Mouse (Mus musculus): ENCODE results near the gene Gm7544. TPM values are rescaled to one million over a fixed set of nuclear protein-coding genes. Genes with fewer than 3 reads are reported as not detected.
"Not testable (repeated sequence)": the region's sequence is repeated elsewhere in the genome, so short reads cannot be mapped to it uniquely, and the experiment has no call there.

The Gm7544 gene
- polyA plus RNA-seq, 1 experiment from 2014 or later: not detected

- Histone ChIP-seq H3K4me2 (replicated peaks; ENCODE audit: low read depth) (no peak overlapping the region), H3K27ac (ENCODE audit: low read depth, low read length) (no peak overlapping the region), H3K9ac (ENCODE audit: low read depth, low read length) (no peak overlapping the region), H3K9me3 (ENCODE audit: control insufficient read depth) (peaks cover 5% of the 10 kb centered on the region; the same call in 1 of the 2 replicates), H3K4me1 (replicated peaks; ENCODE audit: control insufficient read depth, insufficient read depth, low read length) (no peaks in the 10 kb centered on the region), H3K27me3 (replicated peaks; ENCODE audit: control insufficient read depth, insufficient read depth, low read length) (no peaks in the 10 kb centered on the region), H3K4me3 (ENCODE audit: low read depth, low read length) (no peak overlapping the region), H3K36me3 (ENCODE audit: control insufficient read depth, insufficient read depth) (no peaks in the 10 kb centered on the region)
- no peak for TF ChIP-seq CTCF (IDR thresholded peaks at IDR 0.05; ENCODE audit: low read depth)
- ATAC-seq: no peak
- 92% methylated on average over 5 of the region's 5 CpGs for WGBS
These were observed 17.1 kb downstream of the Gm7544 start for GRCm38 (mm10) chr1:82938666-82939065.

- WGBS: no CpG with 5 or more reads among the region's 6 CpGs
- H3K9me3 ChIP-seq (ENCODE audit: control insufficient read depth); H3K27me3 ChIP-seq (replicated peaks; ENCODE audit: control insufficient read depth, insufficient read depth, low read length); H3K4me2 ChIP-seq (replicated peaks; ENCODE audit: low read depth); H3K4me3 ChIP-seq (ENCODE audit: low read depth, low read length); H3K27ac ChIP-seq (ENCODE audit: low read depth, low read length); H3K36me3 ChIP-seq (ENCODE audit: control insufficient read depth, insufficient read depth); H3K4me1 ChIP-seq (replicated peaks; ENCODE audit: control insufficient read depth, insufficient read depth, low read length); H3K9ac ChIP-seq (ENCODE audit: low read depth, low read length); ATAC-seq: not testable (repeated sequence)
These were observed 24.5 kb downstream of the Gm7544 start, which contains the start of gene Gm6217 for GRCm38 (mm10) chr1:82931326-82931725. TSS of gene Gm6217 (minus strand) at chr1:82931399.

- H3K4me3 ChIP-seq (ENCODE audit: low read depth, low read length); H3K36me3 ChIP-seq (ENCODE audit: control insufficient read depth, insufficient read depth); ATAC-seq; H3K9ac ChIP-seq (ENCODE audit: low read depth, low read length); H3K9me3 ChIP-seq (ENCODE audit: control insufficient read depth); H3K4me2 ChIP-seq (replicated peaks; ENCODE audit: low read depth); H3K27ac ChIP-seq (ENCODE audit: low read depth, low read length); H3K27me3 ChIP-seq (replicated peaks; ENCODE audit: control insufficient read depth, insufficient read depth, low read length); H3K4me1 ChIP-seq (replicated peaks; ENCODE audit: control insufficient read depth, insufficient read depth, low read length): not testable (repeated sequence)
- WGBS: 84% methylated on average over 1 of the region's 3 CpGs
These were observed 25.3 kb downstream of the Gm7544 start for GRCm38 (mm10) chr1:82930558-82930957.

GRCm38 (mm10) chr1:82924650-82925049 is 31.2 kb downstream of the Gm7544 start, which contains the start of gene A030014E15Rik:
TSS of gene A030014E15Rik (plus strand) at chr1:82924917.
- 79% methylated on average over 6 of the region's 6 CpGs for WGBS
- H3K4me2 ChIP-seq (replicated peaks; ENCODE audit: low read depth): no peak within 1 kb of the TSS
- H3K36me3 ChIP-seq (ENCODE audit: control insufficient read depth, insufficient read depth): no peaks in the 10 kb centered on the region
- no peak within 1 kb of the TSS for H3K9ac ChIP-seq (ENCODE audit: low read depth, low read length)
- no peak within 1 kb of the TSS for H3K4me3 ChIP-seq (ENCODE audit: low read depth, low read length)
- no peak within 1 kb of the TSS for H3K27ac ChIP-seq (ENCODE audit: low read depth, low read length)
- TF ChIP-seq CTCF (IDR thresholded peaks at IDR 0.05; ENCODE audit: low read depth): no peak
- no peak for ATAC-seq
- no peaks in the 10 kb centered on the region for H3K9me3 ChIP-seq (ENCODE audit: control insufficient read depth)
- H3K4me1 ChIP-seq (replicated peaks; ENCODE audit: control insufficient read depth, insufficient read depth, low read length): no peaks in the 10 kb centered on the region
- H3K27me3 ChIP-seq (replicated peaks; ENCODE audit: control insufficient read depth, insufficient read depth, low read length): no peaks in the 10 kb centered on the region

GRCm38 (mm10) chr1:82913434-82913833 is 42.4 kb downstream of the Gm7544 start:
- WGBS: 82% methylated on average over 5 of the region's 5 CpGs
- ATAC-seq: not testable (repeated sequence)

GRCm38 (mm10) chr1:82913025-82913424 is 42.8 kb downstream of the Gm7544 start, which contains the start of gene A030005L19Rik:
TSS of gene A030005L19Rik (plus strand) at chr1:82913325.
- Histone ChIP-seq H3K4me2 (replicated peaks; ENCODE audit: low read depth) (no peak within 1 kb of the TSS), H3K4me1 (replicated peaks; ENCODE audit: control insufficient read depth, insufficient read depth, low read length) (no peaks in the 10 kb centered on the region), H3K9ac (ENCODE audit: low read depth, low read length) (no peak within 1 kb of the TSS), H3K4me3 (ENCODE audit: low read depth, low read length) (no peak within 1 kb of the TSS), H3K27ac (ENCODE audit: low read depth, low read length) (no peak within 1 kb of the TSS), H3K36me3 (ENCODE audit: control insufficient read depth, insufficient read depth) (no peaks in the 10 kb centered on the region), H3K9me3 (ENCODE audit: control insufficient read depth) (no peaks in the 10 kb centered on the region), H3K27me3 (replicated peaks; ENCODE audit: control insufficient read depth, insufficient read depth, low read length) (no peaks in the 10 kb centered on the region)
- peak; percentile 53 for TF ChIP-seq CTCF (IDR thresholded peaks at IDR 0.05; ENCODE audit: low read depth)
- 75% methylated on average over 3 of the region's 3 CpGs for WGBS
- 0 out of 2 replicates have a peak, but pooled peaks have one; percentile 24 for ATAC-seq

More at GRCm38 (mm10) chr1:82913434-82913833, 42.4 kb downstream of the Gm7544 start:
- H3K4me1 ChIP-seq (replicated peaks; ENCODE audit: control insufficient read depth, insufficient read depth, low read length); H3K36me3 ChIP-seq (ENCODE audit: control insufficient read depth, insufficient read depth); H3K9ac ChIP-seq (ENCODE audit: low read depth, low read length); H3K4me3 ChIP-seq (ENCODE audit: low read depth, low read length); H3K4me2 ChIP-seq (replicated peaks; ENCODE audit: low read depth); H3K9me3 ChIP-seq (ENCODE audit: control insufficient read depth); H3K27me3 ChIP-seq (replicated peaks; ENCODE audit: control insufficient read depth, insufficient read depth, low read length); H3K27ac ChIP-seq (ENCODE audit: low read depth, low read length): not testable (repeated sequence)

- ATAC-seq: no peak
- Histone ChIP-seq H3K4me2 (replicated peaks; ENCODE audit: low read depth) (no peak overlapping the region), H3K27ac (ENCODE audit: low read depth, low read length) (no peak overlapping the region), H3K9me3 (ENCODE audit: control insufficient read depth) (no peaks in the 10 kb centered on the region), H3K4me3 (ENCODE audit: low read depth, low read length) (no peak overlapping the region), H3K4me1 (replicated peaks; ENCODE audit: control insufficient read depth, insufficient read depth, low read length) (no peaks in the 10 kb centered on the region), H3K27me3 (replicated peaks; ENCODE audit: control insufficient read depth, insufficient read depth, low read length) (no peaks in the 10 kb centered on the region), H3K9ac (ENCODE audit: low read depth, low read length) (no peak overlapping the region), H3K36me3 (ENCODE audit: control insufficient read depth, insufficient read depth) (peaks cover 10% of the 10 kb centered on the region; the same call in 1 of the 2 replicates)
- TF ChIP-seq CTCF (IDR thresholded peaks at IDR 0.05; ENCODE audit: low read depth): no peak
- WGBS: 82% methylated on average over 3 of the region's 3 CpGs
These were observed 49.9 kb downstream of the Gm7544 start for GRCm38 (mm10) chr1:82905886-82906285.

Other genes with a start within 250 kb of the Gm7544 start
- 132 and 136 TPM in 2 replicates for gene Mff, start 231.1 kb downstream of the Gm7544 start, polyA plus RNA-seq (2015; fragmentation: Nextera tagmentation; extraction: Ambion mirVana)
- 760 and 763 TPM in 2 replicates for gene Tm4sf20, start 187.6 kb downstream of the Gm7544 start, polyA plus RNA-seq (2015; fragmentation: Nextera tagmentation; extraction: Ambion mirVana)
- gene Gm47791, start 184.8 kb downstream of the Gm7544 start, polyA plus RNA-seq (2015; fragmentation: Nextera tagmentation; extraction: Ambion mirVana): not detected in 2 replicates
- 35.8 and 36.7 TPM in 2 replicates for gene Agfg1, start 116.5 kb downstream of the Gm7544 start, polyA plus RNA-seq (2015; fragmentation: Nextera tagmentation; extraction: Ambion mirVana)
- gene A030005L19Rik, start 42.7 kb downstream of the Gm7544 start, polyA plus RNA-seq (2015; fragmentation: Nextera tagmentation; extraction: Ambion mirVana): 0.31 TPM in 1 of 2 replicates, not detected in the other
- not detected in 2 replicates for gene A030014E15Rik, start 31.1 kb downstream of the Gm7544 start, polyA plus RNA-seq (2015; fragmentation: Nextera tagmentation; extraction: Ambion mirVana)
- not detected in 2 replicates for gene Gm6217, start 24.6 kb downstream of the Gm7544 start, polyA plus RNA-seq (2015; fragmentation: Nextera tagmentation; extraction: Ambion mirVana)
- not detected in 2 replicates for gene A030003K21Rik, start 12.6 kb downstream of the Gm7544 start, polyA plus RNA-seq (2015; fragmentation: Nextera tagmentation; extraction: Ambion mirVana)
- gene Gm47955, start 4.3 kb upstream of the Gm7544 start, polyA plus RNA-seq (2015; fragmentation: Nextera tagmentation; extraction: Ambion mirVana): not detected in 2 replicates
- gene Gm47959, start 44.5 kb upstream of the Gm7544 start, polyA plus RNA-seq (2015; fragmentation: Nextera tagmentation; extraction: Ambion mirVana): not detected in 2 replicates
- 5.8 and 6.8 TPM in 2 replicates for gene Slc19a3, start 82.4 kb upstream of the Gm7544 start, polyA plus RNA-seq (2015; fragmentation: Nextera tagmentation; extraction: Ambion mirVana)
- gene Krtap28-10, start 86.5 kb upstream of the Gm7544 start, polyA plus RNA-seq (2015; fragmentation: Nextera tagmentation; extraction: Ambion mirVana): not detected in 2 replicates
- gene Gm47969, start 88.9 kb upstream of the Gm7544 start, polyA plus RNA-seq (2015; fragmentation: Nextera tagmentation; extraction: Ambion mirVana): not detected in 2 replicates
- not detected in 2 replicates for gene A030005K14Rik, start 103.4 kb upstream of the Gm7544 start, polyA plus RNA-seq (2015; fragmentation: Nextera tagmentation; extraction: Ambion mirVana)
- 0.12 TPM in 1 of 2 replicates, not detected in the other for gene Krtap28-13, start 104.9 kb upstream of the Gm7544 start, polyA plus RNA-seq (2015; fragmentation: Nextera tagmentation; extraction: Ambion mirVana)
- 13.2 and 28.1 TPM in 2 replicates for gene Ccl20, start 160.8 kb upstream of the Gm7544 start, polyA plus RNA-seq (2015; fragmentation: Nextera tagmentation; extraction: Ambion mirVana)
- not detected in 2 replicates for gene Daw1, start 203.7 kb upstream of the Gm7544 start, polyA plus RNA-seq (2015; fragmentation: Nextera tagmentation; extraction: Ambion mirVana)

Measured in intestine, postnatal 0 days (tissue).